Mouse (Mus musculus) adrenal gland, postnatal 25 days (tissue): ENCODE measurements at regions not wholly inside any gene's neighbourhood (a gene's known extent, or its start where the extent isn't known, plus 50 kb on each side); places are given as distances from the start of the nearest gene placed in this dataset.
"Not testable (repeated sequence)": the region's sequence is repeated elsewhere in the genome, so short reads cannot be mapped to it uniquely, and the experiment has no call there.

Experiments
- DNase-seq: peaks from one replicate; pipeline ENCODE4 v3.0.0; 2021; ENCODE audit warnings: mixed read lengths

GRCm38 (mm10) chr3:152040751-152041150 lies 125.3 kb downstream of the Gipc2 start:
- DNase-seq, result no peak

DNA sequence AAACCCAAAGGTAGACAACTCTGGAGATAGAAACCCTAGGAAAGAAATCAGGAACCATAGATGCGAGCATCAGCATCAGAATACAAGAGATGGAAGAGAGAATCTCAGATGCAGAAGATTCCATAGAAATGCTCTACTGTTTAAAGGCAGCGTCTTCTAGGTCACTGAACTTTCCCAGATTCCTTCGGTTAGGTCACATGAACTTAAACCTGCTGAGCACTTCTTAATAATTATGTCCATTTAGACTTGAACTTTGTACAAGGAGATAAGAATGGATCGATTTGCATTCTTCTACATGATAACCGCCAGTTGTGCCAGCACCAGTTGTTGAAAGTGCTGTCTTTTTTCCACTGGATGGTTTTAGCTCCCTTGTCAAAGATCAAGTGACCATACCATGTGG lies 129.2 kb downstream of the Gipc2 start:
- not testable (repeated sequence) for DNase-seq

- no peak for DNase-seq
Measured at GRCm38 (mm10) chr3:152035416-152035815, 130.6 kb downstream of the Gipc2 start.

DNA sequence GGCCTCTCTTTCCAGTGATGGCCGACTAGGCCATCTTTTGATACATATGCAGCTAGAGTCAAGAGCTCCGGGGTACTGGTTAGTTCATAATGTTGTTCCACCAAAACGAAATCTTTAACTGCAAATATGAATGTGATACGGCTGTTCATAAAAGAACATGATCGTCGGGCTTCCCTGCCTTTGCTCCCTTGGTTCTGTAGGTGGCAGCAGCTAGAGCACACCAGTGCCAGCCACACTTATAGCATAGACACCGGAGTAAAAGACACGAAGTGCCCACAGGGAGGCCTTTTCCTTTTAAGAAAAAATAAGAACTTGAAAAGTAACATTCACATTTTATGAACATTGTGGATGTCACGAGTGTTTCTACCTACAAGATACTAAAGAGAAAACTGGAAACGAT lies 131.3 kb downstream of the Gipc2 start:
- DNase-seq, result no peak

DNA sequence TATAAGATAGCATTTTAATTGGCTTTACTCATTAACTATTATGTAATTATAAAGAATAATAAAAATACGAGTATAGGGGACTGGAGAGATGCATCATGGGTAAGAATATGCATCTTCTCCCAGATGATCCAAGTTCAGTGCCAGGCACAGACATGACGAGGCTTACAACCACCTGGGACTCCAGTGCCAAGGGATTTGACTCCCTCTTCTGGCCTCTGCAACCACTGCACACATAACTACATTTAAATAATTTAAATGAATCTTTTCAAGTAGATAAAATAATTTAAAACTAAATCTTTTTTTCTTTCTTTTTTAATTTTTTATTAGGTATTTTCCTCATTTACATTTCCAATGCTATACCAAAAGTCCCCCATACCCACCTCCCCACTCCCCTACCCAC lies 131.8 kb downstream of the Gipc2 start:
- no peak for DNase-seq

GRCm38 (mm10) chr3:152032663-152033318 lies 133.2 kb downstream of the Gipc2 start:
- no peak for DNase-seq

DNA sequence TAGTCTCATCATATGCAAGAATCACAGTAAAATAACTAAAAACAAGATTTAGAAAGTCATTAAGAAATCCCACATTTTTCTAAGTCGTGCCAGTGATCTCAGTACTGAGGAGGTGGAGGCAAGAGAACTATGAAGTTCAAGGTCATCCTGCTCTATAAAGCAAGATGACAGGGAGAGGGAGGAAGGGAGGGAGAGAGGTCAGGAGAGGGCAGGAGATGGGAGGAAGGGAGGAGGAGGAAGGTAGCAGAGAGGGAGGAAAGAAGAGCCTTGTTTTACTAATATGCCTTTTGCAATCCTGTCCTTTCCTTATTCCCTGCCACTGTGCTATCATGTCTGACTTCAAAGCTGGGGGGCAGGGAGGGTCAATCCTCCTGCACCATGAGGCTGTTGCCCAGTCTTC lies 137.3 kb downstream of the Gipc2 start:
- no peak for DNase-seq

- no peak for DNase-seq
Measured at GRCm38 (mm10) chr3:152026034-152026433, 140.0 kb downstream of the Gipc2 start.

DNA sequence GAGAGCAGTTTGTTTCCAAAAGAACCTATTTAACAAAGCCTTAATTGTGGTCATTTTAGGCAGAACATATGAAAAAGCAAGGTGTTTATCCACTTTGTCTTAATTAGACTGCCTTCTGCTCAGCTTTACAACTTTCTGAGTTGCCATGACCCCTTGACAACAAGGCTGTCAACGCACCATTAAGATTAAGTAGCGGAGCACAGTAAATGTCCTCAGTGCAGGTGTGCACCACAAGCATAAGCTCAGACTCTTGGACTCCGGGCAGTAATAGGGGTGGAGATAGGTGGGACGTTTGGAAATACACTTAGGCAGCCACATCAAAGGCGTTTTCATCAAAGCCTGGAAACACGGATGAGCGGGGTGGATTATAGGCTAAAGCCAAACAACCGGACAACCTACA lies 140.9 kb downstream of the Gipc2 start:
- no peak for DNase-seq

- no peak for DNase-seq
Measured at GRCm38 (mm10) chr3:152006747-152007146, 159.3 kb downstream of the Gipc2 start.

- no peak for DNase-seq
Measured at GRCm38 (mm10) chr3:152005366-152006025, 160.5 kb downstream of the Gipc2 start.

- DNase-seq, result no peak
Measured at GRCm38 (mm10) chr3:152004411-152004955, 161.5 kb downstream of the Gipc2 start.

DNA sequence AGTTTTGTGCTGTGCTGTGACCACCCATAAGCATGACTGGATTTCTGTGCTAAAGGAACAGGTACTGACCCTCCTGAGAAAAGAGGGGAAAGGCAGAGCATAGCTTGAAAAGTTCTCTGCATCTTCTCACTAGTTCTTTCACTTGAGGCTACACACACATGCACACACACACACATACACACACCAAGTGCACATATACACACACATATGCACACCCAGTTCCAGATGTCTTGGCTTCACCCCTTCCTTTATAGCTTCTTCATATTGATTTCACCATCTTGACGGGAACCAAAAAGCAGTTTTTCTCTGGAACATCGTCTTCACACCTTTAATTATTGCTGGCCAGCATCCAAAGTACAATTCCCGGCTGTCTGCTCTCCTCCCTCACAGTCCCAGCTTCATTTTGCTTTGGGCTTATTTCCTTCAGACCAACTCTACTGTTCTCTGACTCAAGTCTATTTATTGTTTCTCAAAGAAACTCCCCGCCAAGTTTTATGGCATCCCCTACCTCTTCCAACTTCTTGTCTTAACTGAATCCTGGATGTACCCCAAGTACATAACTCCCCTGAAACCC lies 160.2 kb upstream of the Ptgfr start:
- no peak for DNase-seq

- DNase-seq, result no peak
Measured at GRCm38 (mm10) chr3:151997111-151997510, 159.7 kb upstream of the Ptgfr start.

DNA sequence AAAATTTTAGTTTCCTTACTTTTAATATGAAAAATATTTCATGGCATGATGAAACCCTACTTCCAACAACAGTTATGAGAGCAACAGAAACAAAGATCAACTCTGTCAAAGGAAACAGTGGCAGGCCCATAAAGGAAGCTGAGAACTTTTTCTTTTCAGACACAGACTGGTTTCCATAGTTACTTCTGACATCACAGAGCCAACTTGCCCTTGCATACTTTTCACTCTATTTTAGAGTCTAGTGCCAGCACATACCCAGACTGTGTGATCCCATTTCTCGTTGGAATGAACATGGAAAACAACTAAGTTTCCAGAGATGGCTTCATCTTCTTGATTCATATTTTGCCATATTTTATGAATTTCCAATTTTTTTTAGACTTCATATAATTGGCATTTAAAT lies 150.8 kb upstream of the Ptgfr start:
- DNase-seq, result no peak

DNA sequence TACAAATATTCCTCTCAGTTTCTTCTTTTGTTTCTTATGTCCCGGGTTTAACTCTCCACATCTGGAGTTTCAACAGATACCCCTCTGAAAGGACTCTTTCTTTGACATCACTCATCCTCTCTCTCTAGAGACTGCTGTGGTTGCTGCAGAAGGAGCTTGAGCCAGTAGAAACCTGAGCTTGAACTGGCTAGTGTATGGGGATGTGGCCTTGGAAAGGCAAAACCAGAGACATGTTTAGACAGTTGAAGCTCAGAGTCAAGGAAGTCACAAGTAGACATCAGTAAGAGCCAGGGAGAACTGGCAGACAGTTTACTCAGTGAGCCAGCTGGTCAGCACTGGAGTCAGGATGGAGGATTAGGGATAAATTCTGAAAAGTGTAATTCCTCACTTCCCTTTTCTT lies 140.7 kb upstream of the Ptgfr start:
- DNase-seq, result no peak

DNA sequence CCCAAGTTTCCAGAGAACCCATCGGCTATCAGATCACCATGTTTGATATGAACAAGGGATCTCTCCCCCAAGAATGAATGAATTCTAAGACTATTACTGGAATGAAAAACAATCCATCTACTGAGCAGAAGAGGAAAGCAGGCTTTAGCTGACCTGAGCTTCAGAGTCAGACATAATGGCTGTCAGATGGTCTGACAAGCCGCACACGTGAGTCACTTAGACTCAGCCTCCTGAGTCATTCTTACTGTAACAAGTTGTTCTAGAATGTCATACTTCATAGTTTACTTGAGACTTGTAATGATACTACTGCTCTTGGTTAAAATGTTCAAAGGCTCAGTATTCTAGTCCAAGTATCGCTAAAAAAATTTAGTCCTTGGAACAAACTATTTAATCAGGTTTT lies 140.2 kb upstream of the Ptgfr start:
- DNase-seq, result no peak

DNA sequence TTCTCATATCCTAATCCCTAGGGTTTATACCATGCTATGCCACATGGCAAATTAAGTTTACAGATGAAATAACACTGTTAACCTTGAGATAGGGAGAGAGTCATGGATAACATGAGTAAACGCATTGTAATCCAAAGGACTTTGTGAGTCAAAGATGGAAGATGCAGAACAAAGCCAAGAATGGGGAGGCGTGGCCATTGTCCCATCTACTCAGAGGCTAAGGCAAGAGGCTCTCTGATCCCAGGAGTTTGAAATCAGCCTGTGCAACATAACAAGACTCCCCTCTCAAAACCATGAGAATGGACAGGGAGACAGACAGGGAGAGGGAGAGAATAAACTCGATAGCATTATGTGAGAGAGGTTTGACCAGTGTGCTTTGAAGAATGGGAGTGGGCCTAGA lies 112.4 kb upstream of the Ptgfr start:
- peak; percentile 9 for DNase-seq

DNA sequence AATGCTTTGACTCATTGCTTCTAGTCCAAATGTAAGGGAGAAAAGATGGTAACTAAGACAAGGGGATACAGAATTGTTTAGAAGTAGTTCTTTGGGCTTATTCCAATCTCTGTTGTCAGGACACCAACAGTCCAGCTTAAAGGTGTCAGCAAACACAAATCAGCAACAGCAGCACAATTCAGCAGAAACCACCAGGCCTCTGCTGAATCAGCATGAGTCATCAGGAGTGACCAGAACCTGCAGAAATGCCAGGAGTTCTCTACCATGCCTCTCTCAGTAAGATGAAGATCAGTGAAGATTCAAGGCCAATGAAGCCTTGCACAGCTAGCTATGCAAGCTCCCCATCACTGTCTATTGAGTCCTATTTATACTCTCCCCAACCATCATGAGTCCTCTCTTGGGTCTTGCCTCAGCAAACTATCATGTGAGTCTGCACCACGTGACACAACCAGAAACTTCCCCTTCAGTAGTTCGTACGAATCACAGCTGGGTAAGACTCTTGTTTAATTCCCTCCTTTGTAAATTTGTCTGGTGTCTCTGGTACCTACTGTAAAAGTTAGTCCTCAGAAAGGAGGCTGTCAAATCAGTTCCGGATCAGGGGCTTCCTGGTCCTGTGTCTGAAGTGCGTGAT lies 110.7 kb upstream of the Ptgfr start:
- no peak for DNase-seq

DNA sequence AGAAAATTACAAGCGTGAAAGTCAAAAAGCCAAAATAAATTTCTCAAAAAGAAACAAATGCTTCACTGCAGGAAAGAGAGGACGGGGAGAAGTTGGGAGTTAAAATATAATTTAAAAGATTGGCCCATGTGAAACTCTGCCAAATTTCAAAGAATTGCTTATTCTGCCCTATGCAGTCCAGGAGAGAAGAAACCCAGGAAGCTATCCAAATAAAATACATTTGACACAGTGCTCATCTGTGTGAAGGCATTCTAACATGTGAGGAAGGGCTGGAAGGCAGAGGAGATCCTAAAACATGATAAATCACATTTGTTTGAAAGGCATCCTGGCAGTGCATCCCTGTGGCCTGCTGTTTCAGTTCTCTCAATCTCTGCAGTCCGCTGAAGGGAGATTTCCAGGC lies 108.5 kb upstream of the Ptgfr start:
- DNase-seq, result no peak

GRCm38 (mm10) chr3:151943542-151943941 lies 106.1 kb upstream of the Ptgfr start:
- no peak for DNase-seq

GRCm38 (mm10) chr3:151938472-151939029 lies 101.1 kb upstream of the Ptgfr start:
- DNase-seq, result no peak

DNA sequence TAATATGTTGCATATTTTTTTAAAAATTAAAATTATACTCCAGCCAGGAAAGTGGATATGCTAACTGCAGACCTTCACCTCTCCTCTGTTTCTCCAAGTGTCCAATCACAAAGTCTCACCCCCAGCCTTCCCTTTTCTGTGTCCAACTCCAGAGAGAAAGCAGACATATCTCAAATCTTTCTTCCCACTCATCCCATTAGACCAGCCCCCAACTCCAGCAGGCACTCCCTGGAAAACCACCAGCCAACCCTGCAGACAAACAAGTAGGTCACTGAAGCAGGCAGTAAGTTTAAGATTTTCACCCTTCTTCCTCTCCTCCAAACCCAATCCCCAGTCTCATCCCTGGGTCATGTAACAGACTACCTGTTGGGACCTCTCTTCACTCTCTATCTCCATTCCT lies 94.2 kb upstream of the Ptgfr start:
- DNase-seq, result no peak
